Mouse (Mus musculus): ENCODE data around the gene Pex26. TPM values are rescaled to one million over a fixed set of nuclear protein-coding genes. Genes with fewer than 3 reads are reported as not detected.

The Pex26 gene
- polyA plus RNA-seq (2015; fragmentation: Illumina TruSeq; extraction: RNeasy Lipid Tissue Mini Kit (QIAGEN cat#74804); ENCODE audit: low read depth, low replicate concordance), result 11.6 TPM

GRCm38 (mm10) chr6:121183414-121184173 is at the start of gene Pex26:
Gene Pex26, plus strand, starts transcription at chr6:121183667.

GRCm38 (mm10) chr6:121210149-121210925 is 26.9 kb downstream of the Pex26 start, which contains the start of gene Tuba8:
Gene Tuba8, plus strand, starts transcription at chr6:121210696.

GRCm38 (mm10) chr6:121245127-121246036 is 61.9 kb downstream of the Pex26 start, which contains the start of gene Usp18:
Gene Usp18, plus strand, starts transcription at chr6:121245906.

Other genes starting within 250 kb of the Pex26 start
- 44.2 TPM for gene Mical3, start 52.7 kb upstream of the Pex26 start, polyA plus RNA-seq (2015; fragmentation: Illumina TruSeq; extraction: RNeasy Lipid Tissue Mini Kit (QIAGEN cat#74804); ENCODE audit: low read depth, low replicate concordance)
- gene Tuba8, start 27.0 kb downstream of the Pex26 start, polyA plus RNA-seq (2015; fragmentation: Illumina TruSeq; extraction: RNeasy Lipid Tissue Mini Kit (QIAGEN cat#74804); ENCODE audit: low read depth, low replicate concordance), result 12.4 TPM
- gene Usp18, start 62.2 kb downstream of the Pex26 start, polyA plus RNA-seq (2015; fragmentation: Illumina TruSeq; extraction: RNeasy Lipid Tissue Mini Kit (QIAGEN cat#74804); ENCODE audit: low read depth, low replicate concordance), result 2.3 TPM
- 13.3 TPM for gene Slc6a13, start 116.6 kb downstream of the Pex26 start, polyA plus RNA-seq (2015; fragmentation: Illumina TruSeq; extraction: RNeasy Lipid Tissue Mini Kit (QIAGEN cat#74804); ENCODE audit: low read depth, low replicate concordance)
- 1.6 TPM for gene Slc6a12, start 159.4 kb downstream of the Pex26 start, polyA plus RNA-seq (2015; fragmentation: Illumina TruSeq; extraction: RNeasy Lipid Tissue Mini Kit (QIAGEN cat#74804); ENCODE audit: low read depth, low replicate concordance)